Mouse (Mus musculus) megakaryocyte, embryonic 14.5 days (primary cell): ENCODE data around the gene Mgat4a.

Experiments used
- FLI1 ChIP-seq: IDR thresholded peaks from 2 replicates; pipeline ENCODE4 v1.6.1; 2012; ENCODE audit warnings: low read length, inconsistent platforms, mixed read lengths
- GATA1 ChIP-seq: IDR thresholded peaks from 3 replicates; pipeline ENCODE4 v1.6.1; 2012; ENCODE audit warnings: mixed read lengths, low read length, inconsistent platforms, borderline replicate concordance

- TF ChIP-seq GATA1 (no peak), FLI1 (no peak)
Measured at GRCm38 (mm10) chr1:37469007-37469406, 71.8 kb downstream of the Mgat4a start.
